Mouse (Mus musculus) ZHBTc4 (cell line): Measurements from ENCODE around the gene Fubp1.

ENCODE experiments used
- DNase-seq: peaks from one replicate; pipeline ENCODE4 v3.0.0-alpha.2; 2011; ENCODE audit warnings: low read depth, low spot score

Fubp1 gene

DNA sequence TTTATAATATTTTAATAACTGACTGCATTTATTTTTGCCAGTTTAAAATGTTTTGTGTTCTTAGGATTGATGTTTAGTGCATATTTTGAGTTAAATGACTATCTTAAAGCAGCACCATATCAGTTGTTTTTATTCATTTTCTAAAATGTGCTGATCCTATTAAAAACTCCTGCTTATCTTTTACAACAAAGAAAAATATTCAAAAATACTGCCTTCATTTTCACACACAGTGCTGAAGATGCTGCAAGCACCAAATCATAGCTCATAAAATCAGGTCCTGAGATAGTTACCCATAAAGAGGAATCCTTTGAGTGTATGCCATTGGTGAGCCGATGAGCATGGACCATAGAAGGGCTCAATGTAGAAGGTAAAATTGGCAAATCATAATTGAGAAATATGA is 25.0 kb downstream of the Fubp1 start:
- no peak for DNase-seq

DNA sequence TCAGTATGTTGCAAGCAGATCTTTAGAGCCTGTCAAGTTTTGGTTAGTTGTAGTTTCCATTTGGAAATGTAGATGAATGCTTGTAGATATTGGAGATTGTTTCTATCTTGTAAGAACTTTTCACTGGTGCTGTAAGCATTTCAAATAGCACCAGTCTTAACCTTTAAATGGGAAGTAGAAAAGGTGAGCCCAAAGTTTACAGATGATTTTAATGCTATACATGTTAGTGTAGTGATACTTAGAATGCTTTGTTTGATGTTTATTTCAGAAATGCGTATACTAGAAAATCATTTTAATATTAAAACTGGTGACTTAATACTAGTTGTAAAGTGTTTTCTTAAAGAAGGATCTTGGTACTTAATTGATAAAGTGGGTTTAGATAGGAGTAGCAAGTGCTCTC is 25.6 kb downstream of the Fubp1 start:
- no peak for DNase-seq

DNA sequence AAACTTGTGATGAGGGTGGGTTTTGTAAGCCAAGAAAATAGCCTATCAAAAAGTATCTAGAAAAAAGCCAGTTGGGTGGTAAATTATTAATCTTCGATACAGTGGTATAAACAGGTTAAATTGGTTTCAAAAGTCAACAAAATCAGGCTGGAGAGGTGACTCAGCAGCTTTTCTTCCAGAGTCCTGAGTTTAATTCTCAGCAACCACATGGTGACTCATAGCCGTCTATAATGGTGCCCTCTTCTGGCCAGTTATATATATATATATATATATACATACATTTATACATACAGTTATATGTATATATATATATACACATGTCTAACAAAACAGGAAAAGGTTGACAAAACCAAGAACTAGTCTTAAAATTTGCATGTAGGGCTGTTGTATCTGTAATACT is 28.6 kb downstream of the Fubp1 start:
- DNase-seq: no peak

GRCm38 (mm10) chr3:152239592-152239991 is 29.4 kb downstream of the Fubp1 start:
- no peak for DNase-seq

DNA sequence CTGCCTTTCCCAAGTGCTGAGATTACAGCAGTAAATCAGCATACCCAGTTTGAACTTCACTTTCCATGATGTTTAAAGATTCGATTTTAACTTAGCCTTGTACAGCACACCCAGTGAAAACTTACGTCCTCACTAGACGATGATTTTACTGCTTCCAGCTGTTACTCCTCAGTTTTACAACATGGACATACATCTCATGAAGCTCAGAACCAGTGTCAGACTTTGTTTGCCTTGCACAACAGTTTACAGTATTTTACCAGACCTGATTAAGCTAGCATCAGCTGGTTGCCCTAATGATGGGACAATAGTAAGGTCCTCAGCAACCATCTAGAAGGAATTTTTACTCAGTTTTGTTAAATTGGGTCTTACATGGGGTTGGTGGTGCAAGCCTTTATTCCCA is 30.9 kb downstream of the Fubp1 start:
- no peak for DNase-seq

DNA sequence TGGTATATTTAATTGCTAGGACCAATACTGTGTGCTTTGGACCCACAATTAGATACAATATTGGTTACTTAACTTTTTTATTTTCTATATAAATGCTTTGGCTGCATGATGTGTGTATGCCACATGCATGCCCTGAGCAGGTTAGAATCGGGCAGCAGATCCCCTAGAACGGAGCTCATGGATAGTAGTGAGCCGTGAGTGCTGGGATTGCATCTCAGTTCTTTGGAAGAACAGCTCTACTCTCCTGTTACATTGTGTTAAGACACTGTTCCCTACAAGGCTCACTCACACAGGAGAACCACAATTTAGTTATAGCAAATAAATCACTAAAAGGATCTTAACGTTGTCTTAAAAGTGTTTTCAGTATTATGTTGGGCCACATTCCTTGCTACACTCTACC is 33.1 kb downstream of the Fubp1 start:
- no peak for DNase-seq

GRCm38 (mm10) chr3:152245273-152245910 is 35.2 kb downstream of the Fubp1 start:
- peak; percentile 37 for DNase-seq

DNA sequence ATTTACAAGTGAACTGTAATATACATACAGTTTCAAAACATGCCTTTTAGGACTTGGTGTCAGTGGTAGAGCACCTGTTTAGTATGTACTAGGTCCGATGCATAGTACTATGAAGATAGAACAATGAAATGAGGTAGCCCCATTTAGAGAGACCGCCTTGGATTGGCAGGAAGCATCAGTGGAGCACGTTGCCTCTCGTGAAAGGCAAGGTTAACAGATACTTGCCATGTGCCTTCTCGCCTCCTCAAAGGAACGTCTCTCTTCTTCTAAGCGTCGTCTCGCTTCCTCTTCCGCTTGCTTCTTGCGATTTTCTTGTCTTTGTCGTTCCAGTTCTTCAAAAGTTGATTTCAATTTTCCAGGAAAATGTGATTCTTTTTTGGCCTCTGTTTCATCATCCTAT is 37.5 kb downstream of the Fubp1 start:
- DNase-seq: no peak

- no peak for DNase-seq
Observed at GRCm38 (mm10) chr3:152250487-152250886, 40.3 kb downstream of the Fubp1 start.

DNA sequence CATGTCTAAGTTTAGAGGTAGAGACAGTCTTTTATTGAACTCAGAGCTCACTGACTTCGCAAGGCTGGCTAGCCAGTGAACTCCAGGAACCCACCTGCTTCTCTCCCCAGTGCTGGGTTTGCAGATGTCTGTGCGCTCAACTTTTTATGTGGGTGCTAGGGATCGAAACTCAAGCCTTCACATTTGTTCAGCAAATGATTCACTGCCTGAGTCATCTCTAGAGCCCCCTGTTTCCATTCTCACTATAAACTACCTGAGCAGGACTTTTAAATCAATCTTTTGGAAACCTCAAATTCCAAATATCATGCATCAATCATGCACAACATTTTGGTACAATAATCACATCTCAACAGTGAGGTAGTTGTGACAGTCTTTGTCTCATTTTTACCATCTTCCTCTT is 47.3 kb downstream of the Fubp1 start:
- DNase-seq: no peak

GRCm38 (mm10) chr3:152259409-152259808 is 49.2 kb downstream of the Fubp1 start:
- DNase-seq: peak; percentile 82

GRCm38 (mm10) chr3:152260362-152260761 is 50.1 kb downstream of the Fubp1 start:
- no peak for DNase-seq

- DNase-seq: no peak
Observed at GRCm38 (mm10) chr3:152261436-152261835, 51.2 kb downstream of the Fubp1 start.

DNA sequence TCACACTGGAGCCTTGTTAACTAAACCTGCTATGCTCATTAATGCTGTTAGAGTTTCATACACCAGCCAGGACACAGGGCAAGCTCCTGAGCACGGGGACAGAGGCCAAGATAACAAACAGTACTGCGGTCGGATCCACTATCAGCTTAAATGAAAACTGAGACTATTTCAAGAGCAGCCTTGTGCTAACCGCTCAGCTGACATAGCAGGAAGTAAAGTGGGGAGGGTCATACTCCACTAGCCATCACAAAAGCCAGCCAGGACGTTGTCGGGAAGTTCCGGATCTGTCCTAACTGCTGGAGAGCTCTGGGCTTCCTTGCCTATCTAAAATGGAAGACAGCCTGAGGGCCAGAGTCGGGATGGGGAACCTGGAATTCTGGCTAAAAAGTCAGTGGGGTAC is 51.7 kb downstream of the Fubp1 start:
- DNase-seq: no peak

GRCm38 (mm10) chr3:152264374-152264773 is 54.2 kb downstream of the Fubp1 start:
- no peak for DNase-seq

DNA sequence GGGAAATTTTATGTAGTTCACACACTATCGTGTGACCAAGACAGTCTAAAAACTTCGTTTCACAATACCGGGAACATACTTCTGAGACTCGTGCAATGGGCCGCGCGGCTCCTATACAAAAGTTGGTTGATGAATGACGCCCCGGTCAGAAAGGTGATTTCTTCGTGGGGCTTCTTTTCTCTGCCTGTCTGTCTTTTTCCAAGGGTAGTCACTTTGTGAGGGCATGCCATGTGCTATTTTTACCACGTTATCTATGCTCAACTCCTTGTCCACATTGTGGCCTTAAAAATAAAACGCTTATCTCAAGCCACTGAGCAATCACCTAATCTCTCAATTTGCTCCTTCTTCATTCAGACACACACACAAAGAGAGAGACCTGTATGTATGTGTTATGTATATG is 54.6 kb downstream of the Fubp1 start:
- no peak for DNase-seq

GRCm38 (mm10) chr3:152265351-152266035 is 55.3 kb downstream of the Fubp1 start:
- peak; percentile 73 for DNase-seq

DNA sequence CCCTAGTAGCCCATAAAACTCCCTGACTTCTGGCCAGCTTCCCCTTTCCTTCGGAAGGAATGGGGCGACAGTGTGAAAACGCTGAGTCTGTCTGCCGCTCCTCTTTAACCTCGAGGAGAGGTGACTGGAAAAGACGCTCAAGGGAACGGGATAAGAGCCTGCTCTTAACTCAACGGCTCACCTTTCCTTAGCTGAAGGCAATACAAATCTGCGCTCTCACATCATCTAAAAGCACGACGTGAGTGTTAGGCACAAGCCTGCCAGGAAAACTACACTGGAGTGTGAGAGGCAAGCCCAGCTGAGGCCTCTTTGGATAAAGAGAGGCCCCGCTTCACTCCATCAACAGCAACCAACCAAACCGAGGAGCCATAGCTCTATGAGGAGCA is 55.8 kb downstream of the Fubp1 start, which contains the start of gene Nexn:
TSS of gene Nexn (minus strand) at position 315 of the 386 bp plus-strand sequence.
- DNase-seq: no peak

- DNase-seq: no peak
Observed at GRCm38 (mm10) chr3:152268099-152268498, 57.9 kb downstream of the Fubp1 start.

GRCm38 (mm10) chr3:152271071-152271710 is 61.0 kb downstream of the Fubp1 start:
- no peak for DNase-seq

DNA sequence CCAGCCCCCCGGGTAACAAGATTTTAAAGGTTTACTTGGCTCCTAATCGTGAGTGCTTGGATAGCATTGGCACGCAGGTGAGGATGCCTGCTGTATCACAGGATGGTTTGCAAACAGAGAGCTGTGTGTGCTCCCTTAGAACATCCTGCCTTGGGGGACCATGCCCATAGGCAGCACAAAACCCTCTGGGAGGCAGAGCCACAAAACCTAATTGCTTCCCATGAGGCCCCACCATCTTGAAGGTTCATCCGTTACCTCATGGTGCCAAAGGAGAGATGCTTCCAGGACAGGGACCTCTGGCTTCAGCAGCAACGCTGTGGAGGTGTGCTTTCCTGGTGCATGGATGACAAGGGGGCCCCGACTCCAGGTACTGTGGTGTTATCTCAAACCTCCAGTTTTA is 61.7 kb downstream of the Fubp1 start:
- no peak for DNase-seq

DNA sequence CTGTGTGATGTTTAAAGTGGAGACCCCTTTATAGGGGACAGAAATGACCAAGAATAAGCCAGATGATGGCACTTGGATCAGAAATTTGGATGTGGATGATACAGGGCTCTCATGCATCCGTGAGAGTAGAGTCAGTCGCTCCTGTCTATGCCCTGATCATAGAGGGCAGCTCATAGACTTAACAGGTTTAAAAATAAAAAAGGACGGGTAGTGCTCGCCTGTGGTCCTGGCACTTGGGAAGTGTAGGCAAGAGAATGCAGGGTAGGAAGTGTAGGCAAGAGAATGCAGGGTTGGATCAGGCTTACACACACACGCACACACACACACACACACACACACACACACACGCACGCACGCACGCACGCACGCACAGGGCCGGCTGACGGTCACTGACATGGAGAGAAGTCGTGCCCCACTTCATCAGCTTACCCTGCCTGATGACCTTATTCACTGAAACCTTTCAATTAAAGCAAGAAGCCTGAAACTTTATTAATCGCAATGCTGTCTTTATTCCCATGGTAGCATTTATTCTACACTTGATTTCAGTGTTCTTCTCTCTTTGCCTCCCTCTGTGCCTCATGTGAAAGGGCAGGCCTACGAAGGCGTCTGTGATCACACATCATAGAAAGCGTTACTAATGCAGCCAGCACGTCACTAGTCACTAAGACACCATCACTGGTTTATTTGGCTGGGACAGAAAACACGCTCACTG is 62.9 kb downstream of the Fubp1 start:
- no peak for DNase-seq
